Mouse (Mus musculus) forebrain, embryonic 11.5 days (tissue): Measurements from ENCODE around the gene Nme4. TPM values are rescaled to one million over a fixed set of nuclear protein-coding genes. Genes with fewer than 3 reads are reported as not detected.
"Not testable (repeated sequence)": the region's sequence is repeated elsewhere in the genome, so short reads cannot be mapped to it uniquely, and the experiment has no call there.

ENCODE experiments used
- ATAC-seq: fragments of 200-750 bp; cut with Nextera tagmentation; replicated peaks from 2 replicates; pipeline ENCODE4 v1.8.0; 2017; ENCODE audit warnings: moderate TSS enrichment; ENCODE audit not compliant: low FRiP score
- DNase-seq: peaks from one replicate; pipeline ENCODE4 v3.0.0-alpha.2; 2017; ENCODE audit warnings: low spot score
- H3K27ac ChIP-seq: fragments of 300-500 bp; sonication (generic); 2 replicates; pipeline ENCODE4 v1.5.1; 2014; ENCODE audit warnings: low read depth, low read length
- H3K27me3 ChIP-seq: fragments of 300-500 bp; sonication (generic); 2 replicates; pipeline ENCODE4 v1.6.1; 2014; ENCODE audit warnings: mild to moderate bottlenecking, low read length, mixed read lengths; ENCODE audit not compliant: control insufficient read depth, insufficient read depth
- H3K36me3 ChIP-seq: fragments of 300-500 bp; sonication (generic); 2 replicates; pipeline ENCODE4 v1.6.1; 2014; ENCODE audit warnings: mild to moderate bottlenecking, low read length, moderate library complexity, mixed read lengths; ENCODE audit not compliant: control insufficient read depth, insufficient read depth
- H3K4me1 ChIP-seq: fragments of 300-500 bp; sonication (generic); replicated peaks from 2 replicates; pipeline ENCODE4 v1.6.1; 2014; ENCODE audit warnings: low read length, mixed read lengths; ENCODE audit not compliant: control insufficient read depth, insufficient read depth
- H3K4me2 ChIP-seq: fragments of 300-500 bp; sonication (generic); 2 replicates; pipeline ENCODE4 v1.6.1; 2014; ENCODE audit warnings: low read depth, mild to moderate bottlenecking, low read length, moderate library complexity, mixed read lengths; ENCODE audit not compliant: severe bottlenecking
- H3K4me3 ChIP-seq: fragments of 300-500 bp; sonication (generic); 2 replicates; pipeline ENCODE4 v1.5.1; 2014; ENCODE audit warnings: low read depth, low read length
- H3K9ac ChIP-seq: fragments of 300-500 bp; sonication (generic); 2 replicates; pipeline ENCODE4 v1.6.1; 2014; ENCODE audit warnings: low read length
- H3K9me3 ChIP-seq: fragments of 300-500 bp; sonication (generic); 2 replicates; pipeline ENCODE4 v1.6.1; 2016; ENCODE audit warnings: low read length, mixed read lengths; ENCODE audit not compliant: control insufficient read depth
- WGBS: fragments of 180-500 bp; shearing (Covaris S2); extraction: QIAGEN DNeasy Blood & Tissue Kit; methylation state at CpG from one replicate; pipeline ENCODE4 v1.1.7; 2014; 5-methylcytosine and 5-hydroxymethylcytosine counted together
- polyA plus RNA-seq: library from polyadenylated mRNA; unstranded; fragments of >200 nt; fragmentation: Nextera tagmentation; extraction: Ambion mirVana; gene quantifications from 2 replicates; pipeline ENCODE4 v1.2.1, GENCODE M21; 2014

The Nme4 gene
- polyA plus RNA-seq, 1 experiment from 2014 or later: 74.6 TPM

- H3K27me3 ChIP-seq: peaks cover 27% of the 10 kb centered on the region
Observed at GRCm38 (mm10) chr17:26111024-26111423, 15.6 kb upstream of the Nme4 start.

GRCm38 (mm10) chr17:26110156-26110555, 14.8 kb upstream of the Nme4 start:
- peaks cover 8% of the 10 kb centered on the region for H3K4me1 ChIP-seq
- H3K27me3 ChIP-seq: peaks cover 20% of the 10 kb centered on the region
- H3K27ac ChIP-seq: no peak overlapping the region
- DNase-seq: no peak
- H3K4me3 ChIP-seq: no peak overlapping the region
- no peaks in the 10 kb centered on the region for H3K9me3 ChIP-seq
- H3K4me2 ChIP-seq: no peak overlapping the region
- no peak for ATAC-seq
- H3K9ac ChIP-seq: no peak overlapping the region
- 9% methylated on average over 4 of the region's 4 CpGs for WGBS
- no peaks in the 10 kb centered on the region for H3K36me3 ChIP-seq

More at GRCm38 (mm10) chr17:26111024-26111423, 15.6 kb upstream of the Nme4 start:
- H3K36me3 ChIP-seq: no peaks in the 10 kb centered on the region
- H3K27ac ChIP-seq: no peak overlapping the region
- no peak overlapping the region for H3K4me2 ChIP-seq
- 1% methylated on average over 4 of the region's 4 CpGs for WGBS
- no peak for ATAC-seq
- DNase-seq: no peak
- H3K4me3 ChIP-seq: no peak overlapping the region
- 0 out of 2 replicates have a peak overlapping the region, but pooled peaks have one; percentile 16 for H3K9ac ChIP-seq
- no peaks in the 10 kb centered on the region for H3K9me3 ChIP-seq
- peaks cover 8% of the 10 kb centered on the region for H3K4me1 ChIP-seq

GRCm38 (mm10) chr17:26105619-26106018, 10.2 kb upstream of the Nme4 start:
- Histone ChIP-seq H3K9ac (no peak overlapping the region), H3K36me3 (no peaks in the 10 kb centered on the region)
- 66% methylated on average over 4 of the region's 4 CpGs for WGBS

GRCm38 (mm10) chr17:26101478-26101877, 6.1 kb upstream of the Nme4 start:
- H3K27ac ChIP-seq: no peak overlapping the region
- H3K36me3 ChIP-seq: no peaks in the 10 kb centered on the region
- H3K9me3 ChIP-seq: no peaks in the 10 kb centered on the region
- DNase-seq (peak; percentile 64), ATAC-seq (no peak)
- no peak overlapping the region for H3K4me2 ChIP-seq
- H3K4me3 ChIP-seq: no peak overlapping the region
- H3K4me1 ChIP-seq: no peaks in the 10 kb centered on the region
- WGBS: 43% methylated on average over 4 of the region's 4 CpGs
- no peak overlapping the region for H3K9ac ChIP-seq
- no peaks in the 10 kb centered on the region for H3K27me3 ChIP-seq

More at GRCm38 (mm10) chr17:26105619-26106018, 10.2 kb upstream of the Nme4 start:
- Histone ChIP-seq H3K4me3 (no peak overlapping the region), H3K9me3 (no peaks in the 10 kb centered on the region), H3K27ac (no peak overlapping the region), H3K4me1 (peaks cover under 1% of the 10 kb centered on the region; the same call in 1 of the 2 replicates), H3K27me3 (no peaks in the 10 kb centered on the region), H3K4me2 (no peak overlapping the region)
- ATAC-seq (no peak), DNase-seq (no peak)

- Histone ChIP-seq H3K9ac (no peak overlapping the region), H3K4me2 (no peak overlapping the region), H3K27ac (no peak overlapping the region), H3K36me3 (no peaks in the 10 kb centered on the region), H3K4me1 (peaks cover 4% of the 10 kb centered on the region; the same call in 1 of the 2 replicates), H3K9me3 (no peaks in the 10 kb centered on the region), H3K4me3 (no peak overlapping the region), H3K27me3 (no peaks in the 10 kb centered on the region)
- DNase-seq: peak; percentile 46
- WGBS: 43% methylated on average over 2 of the region's 2 CpGs
- ATAC-seq: no peak
Observed at GRCm38 (mm10) chr17:26100166-26100565, 4.8 kb upstream of the Nme4 start.

- 64% methylated on average over 3 of the region's 3 CpGs for WGBS
Observed at GRCm38 (mm10) chr17:26099316-26099715, 3.9 kb upstream of the Nme4 start.

GRCm38 (mm10) chr17:26098461-26098860, 3.1 kb upstream of the Nme4 start:
- WGBS: 92% methylated on average over 7 of the region's 7 CpGs
- no peak for DNase-seq
- no peaks in the 10 kb centered on the region for H3K36me3 ChIP-seq
- H3K9me3 ChIP-seq: no peaks in the 10 kb centered on the region
- H3K27me3 ChIP-seq: no peaks in the 10 kb centered on the region
- peaks cover 6% of the 10 kb centered on the region; the same call in 1 of the 2 replicates for H3K4me1 ChIP-seq
- no peak overlapping the region for H3K9ac ChIP-seq
- H3K4me2 ChIP-seq: no peak overlapping the region
- H3K4me3 ChIP-seq: no peak overlapping the region
- no peak for ATAC-seq
- H3K27ac ChIP-seq: no peak overlapping the region

More at GRCm38 (mm10) chr17:26099316-26099715, 3.9 kb upstream of the Nme4 start:
- H3K9me3 ChIP-seq, ATAC-seq, H3K4me1 ChIP-seq, H3K27ac ChIP-seq, DNase-seq, H3K36me3 ChIP-seq, H3K27me3 ChIP-seq, H3K4me3 ChIP-seq, H3K4me2 ChIP-seq, H3K9ac ChIP-seq: not testable (repeated sequence)

- peak overlapping the region; percentile 61 for H3K4me3 ChIP-seq
- peak overlapping the region; percentile 91 for H3K9ac ChIP-seq
- 31% methylated on average over 9 of the region's 9 CpGs for WGBS
- H3K4me1 ChIP-seq: peaks cover 8% of the 10 kb centered on the region; the same call in 1 of the 2 replicates
- H3K4me2 ChIP-seq: peak overlapping the region; percentile 71
- no peaks in the 10 kb centered on the region; the same call in 1 of the 2 replicates for H3K36me3 ChIP-seq
- H3K27me3 ChIP-seq: no peaks in the 10 kb centered on the region
- DNase-seq (no peak), ATAC-seq (peak; percentile 8; the same call in 1 of the 2 replicates)
- no peaks in the 10 kb centered on the region; the same call in 1 of the 2 replicates for H3K9me3 ChIP-seq
- peak overlapping the region; percentile 70; the same call in 1 of the 2 replicates for H3K27ac ChIP-seq
Observed at GRCm38 (mm10) chr17:26094531-26095110, 781 bp downstream of the Nme4 start.
